Mouse (Mus musculus): ENCODE measurements around the gene Olfr744.
"Not testable (repeated sequence)": the region's sequence is repeated elsewhere in the genome, so short reads cannot be mapped to it uniquely, and the experiment has no call there.

Olfr744 gene

GRCm38 (mm10) chr14:50614579-50614978, at the start of gene Olfr744:
Olfr744 (plus strand) TSS chr14:50614879.
- in situ Hi-C loops (cut with MseI, MboI) = no loop called here

DNA sequence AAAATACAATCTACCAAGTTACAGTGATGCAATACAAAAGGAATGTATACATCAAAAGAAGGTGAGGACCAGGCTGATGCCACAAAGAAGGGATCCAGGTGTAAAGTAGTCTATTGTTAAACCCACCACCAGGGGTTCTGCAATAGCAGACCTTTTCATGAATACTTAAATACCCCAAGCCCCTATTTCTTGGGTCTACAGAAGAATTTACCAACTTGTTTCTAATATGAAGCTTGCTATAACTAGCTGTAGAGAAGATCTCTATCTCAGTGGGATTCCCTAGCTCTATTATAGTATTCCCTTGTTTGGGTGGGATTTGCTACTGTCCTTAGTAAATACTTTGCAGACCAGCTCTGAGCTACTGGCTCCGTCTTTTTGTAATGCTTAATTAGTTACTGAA, 41.6 kb upstream of the Olfr744 start:
- in situ Hi-C loops (cut with MseI, MboI) = not testable (repeated sequence)

GRCm38 (mm10) chr14:50639088-50639487, 24.4 kb downstream of the Olfr744 start, which contains the start of gene Olfr745:
Olfr745 (plus strand) TSS chr14:50639388.
- in situ Hi-C loops (cut with MseI, MboI) = no loop called here

- in situ Hi-C loops (cut with MseI, MboI) = no loop called here
Measured at GRCm38 (mm10) chr14:50646783-50647182, 32.1 kb downstream of the Olfr744 start, which contains the start of gene Olfr746. Olfr746 (plus strand) TSS chr14:50647083.
